Mouse (Mus musculus) skeletal muscle tissue, adult 2 months (tissue): ENCODE results near the gene Actrt2.

Experiments used
- DNase-seq: peaks from one replicate; pipeline ENCODE4 v3.0.0-alpha.2; 2012; ENCODE audit warnings: low read depth, low spot score

Actrt2 gene

DNA sequence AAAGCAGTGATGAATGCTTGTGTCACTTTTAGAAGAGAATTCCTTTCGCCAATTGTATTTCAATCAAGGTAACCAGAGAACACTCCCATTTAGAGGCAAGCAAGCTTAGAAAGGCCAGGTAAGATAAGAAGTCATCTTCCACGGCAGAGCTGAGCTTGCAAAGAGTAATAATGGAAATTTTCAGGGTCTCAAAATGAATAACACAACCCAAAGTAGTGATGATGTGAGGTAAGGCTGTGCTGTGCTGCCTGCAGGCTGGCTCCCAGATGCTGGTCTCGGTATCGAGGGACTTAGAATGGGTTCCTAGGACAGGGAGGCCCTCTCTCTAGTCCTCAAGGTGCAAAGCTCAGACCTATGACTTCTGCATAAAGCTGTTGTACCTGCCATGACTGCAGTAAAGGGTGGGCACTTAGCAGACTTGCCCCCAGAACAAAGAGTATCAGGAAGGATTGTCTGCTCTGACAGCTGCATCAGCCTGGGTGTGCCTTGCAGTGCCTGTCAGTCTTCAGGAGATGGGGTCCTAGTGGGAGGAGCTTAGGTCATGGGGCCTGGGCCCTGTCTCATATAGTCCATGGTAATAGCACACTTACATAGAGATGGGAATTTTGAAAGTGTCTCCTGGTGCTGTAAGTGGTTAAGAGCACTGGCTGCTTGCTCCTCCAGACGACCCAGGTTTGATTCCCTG, 15.5 kb upstream of the Actrt2 start:
- DNase-seq: no peak

- no peak for DNase-seq
Observed at GRCm38 (mm10) chr4:154682311-154682710, 14.6 kb upstream of the Actrt2 start.

DNA sequence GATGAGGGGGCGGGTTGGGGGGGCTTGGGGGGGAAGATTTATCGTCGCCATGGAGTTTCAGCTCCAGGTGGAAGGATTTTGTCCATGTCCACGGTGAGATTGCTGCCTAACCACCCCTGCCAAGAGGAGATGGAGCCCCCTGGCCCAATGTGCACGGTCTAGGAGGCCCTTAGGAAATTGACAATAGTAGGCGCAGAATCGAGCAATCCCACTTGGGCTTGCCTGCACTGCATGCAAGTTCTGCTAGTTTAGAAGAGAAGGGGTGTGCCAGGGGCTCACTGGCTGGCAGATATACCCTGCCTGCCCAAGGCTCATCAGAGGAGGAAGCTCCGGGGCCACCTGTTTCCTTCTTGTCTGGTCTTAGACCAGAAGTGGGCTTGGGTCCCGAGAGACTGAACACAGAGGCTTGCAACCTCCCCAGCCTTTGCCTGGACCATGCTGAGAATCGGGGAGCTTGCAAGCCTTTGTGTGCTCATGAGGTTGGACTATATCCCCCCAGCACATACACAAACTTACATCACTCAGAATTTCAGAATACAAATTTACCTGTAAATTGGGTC, 7.9 kb upstream of the Actrt2 start:
- no peak for DNase-seq

DNA sequence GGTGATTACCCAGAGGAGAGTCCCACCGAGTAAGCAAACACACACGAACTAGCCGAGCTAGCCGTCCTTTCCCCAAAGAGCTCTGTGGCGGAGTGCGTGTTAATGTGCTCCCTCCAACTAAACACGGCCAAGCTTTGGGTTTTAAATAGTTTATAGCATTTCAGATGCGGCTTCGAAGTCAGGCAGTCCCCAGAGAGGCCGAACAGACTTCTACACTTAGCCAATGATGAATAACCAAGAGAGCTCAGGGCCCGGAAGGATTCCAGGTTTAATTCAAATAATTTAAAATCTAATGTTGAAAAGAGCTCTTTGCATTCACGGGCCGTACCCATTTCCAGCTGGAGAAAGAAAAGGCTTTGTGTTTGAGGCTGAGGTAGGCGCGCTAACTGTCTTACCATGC, 7.3 kb upstream of the Actrt2 start:
- no peak for DNase-seq

GRCm38 (mm10) chr4:154674541-154674940, 6.9 kb upstream of the Actrt2 start:
- peak; percentile 32 for DNase-seq

DNA sequence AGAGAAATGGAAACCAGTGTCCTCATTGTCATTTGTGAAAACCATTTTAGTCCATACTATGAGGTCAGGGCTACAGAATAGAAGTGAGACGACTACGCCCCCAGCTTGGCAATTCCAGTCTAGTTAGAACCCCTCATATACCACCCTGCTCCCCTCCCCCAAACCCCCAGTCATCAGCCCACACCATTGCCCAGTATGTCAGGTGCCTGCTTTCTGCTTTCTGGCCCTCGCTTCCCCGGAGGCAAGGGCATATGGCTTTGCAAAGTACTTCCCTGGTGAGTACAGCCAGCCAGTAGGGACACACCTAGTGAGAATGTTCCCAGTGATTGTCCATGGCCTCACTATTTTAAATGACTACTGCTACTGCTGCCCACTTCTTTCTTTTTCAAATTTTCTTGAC, 6.3 kb upstream of the Actrt2 start:
- no peak for DNase-seq

GRCm38 (mm10) chr4:154672027-154672426, 4.4 kb upstream of the Actrt2 start:
- DNase-seq: no peak

DNA sequence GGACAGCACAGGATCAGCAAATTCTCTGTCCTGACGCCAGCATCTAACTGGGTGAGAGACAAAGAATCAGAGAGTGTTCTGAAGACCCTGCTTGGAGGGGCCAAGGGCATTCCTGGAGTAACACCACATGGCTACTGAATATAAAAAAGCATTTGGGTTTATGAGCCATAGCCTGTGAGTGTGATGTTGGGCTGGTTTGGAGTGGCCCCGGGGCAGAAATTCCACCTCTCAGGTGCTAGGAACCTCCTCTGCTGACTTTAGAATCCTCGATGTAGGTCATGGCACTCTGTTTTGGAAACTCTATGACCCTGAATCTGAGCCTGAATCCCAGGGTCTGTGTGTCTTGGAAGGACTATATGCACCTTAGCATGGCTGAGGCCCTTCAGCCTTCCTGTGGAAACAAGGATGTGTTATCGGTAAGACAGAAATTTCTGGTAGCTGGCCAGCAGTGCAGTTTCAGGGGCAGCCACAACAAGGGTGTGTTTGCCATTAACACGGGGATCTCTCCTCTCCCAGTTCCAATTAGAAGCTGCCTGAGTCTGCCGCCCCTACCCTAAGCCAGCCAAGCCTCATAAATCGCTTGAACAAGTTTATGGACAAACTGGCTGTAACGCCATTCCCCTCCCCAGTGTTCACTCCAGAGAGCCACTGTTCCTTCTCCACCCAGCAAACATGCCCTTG, 3.7 kb upstream of the Actrt2 start:
- DNase-seq: no peak

GRCm38 (mm10) chr4:154662681-154663215, 4.9 kb downstream of the Actrt2 start:
- peak; percentile 32 for DNase-seq

- no peak for DNase-seq
Observed at GRCm38 (mm10) chr4:154661256-154661655, 6.4 kb downstream of the Actrt2 start.

- no peak for DNase-seq
Observed at GRCm38 (mm10) chr4:154660025-154660424, 7.6 kb downstream of the Actrt2 start.

GRCm38 (mm10) chr4:154655134-154655910, 12.3 kb downstream of the Actrt2 start:
- DNase-seq: peak; percentile 56

GRCm38 (mm10) chr4:154652494-154652893, 15.2 kb downstream of the Actrt2 start:
- DNase-seq: no peak

DNA sequence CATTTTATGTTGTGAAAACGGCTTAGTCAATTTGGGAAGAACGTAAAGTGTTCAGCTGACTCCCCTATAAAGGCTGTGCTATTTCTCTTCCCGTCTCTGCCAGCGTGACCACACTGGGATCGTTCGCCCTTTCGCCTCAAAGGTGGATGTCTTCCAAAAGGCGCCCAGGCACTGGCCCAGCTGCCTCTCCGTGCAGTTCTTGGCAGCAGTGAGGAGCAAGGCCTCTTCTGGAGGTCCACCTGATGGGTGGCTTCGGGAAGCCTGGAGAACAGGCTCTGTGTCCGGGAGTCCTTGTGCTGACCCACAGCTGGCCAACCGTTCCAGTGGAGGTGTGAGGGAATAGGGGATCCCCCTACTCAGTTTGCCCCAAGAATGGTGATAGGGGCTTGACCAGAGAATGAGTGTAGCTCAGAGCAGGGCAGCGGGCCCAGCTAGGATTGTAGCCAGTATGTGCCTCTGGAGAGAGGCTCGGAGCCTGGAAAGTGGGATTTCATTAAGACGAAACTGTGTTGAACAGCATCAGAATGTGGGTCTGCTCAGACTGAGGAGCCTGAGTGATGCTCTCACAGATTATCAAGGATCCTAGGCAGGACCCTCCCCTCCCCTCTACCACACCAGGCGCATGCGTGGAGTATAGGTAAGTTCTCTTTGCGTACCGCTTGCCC, 18.5 kb downstream of the Actrt2 start:
- DNase-seq: peak; percentile 28

GRCm38 (mm10) chr4:154642496-154642895, 25.2 kb downstream of the Actrt2 start:
- DNase-seq: no peak

GRCm38 (mm10) chr4:154641296-154642110, 26.2 kb downstream of the Actrt2 start:
- no peak for DNase-seq

GRCm38 (mm10) chr4:154640443-154641295, 27.0 kb downstream of the Actrt2 start:
- no peak for DNase-seq

- DNase-seq: no peak
Observed at GRCm38 (mm10) chr4:154639591-154640442, 27.9 kb downstream of the Actrt2 start.

DNA sequence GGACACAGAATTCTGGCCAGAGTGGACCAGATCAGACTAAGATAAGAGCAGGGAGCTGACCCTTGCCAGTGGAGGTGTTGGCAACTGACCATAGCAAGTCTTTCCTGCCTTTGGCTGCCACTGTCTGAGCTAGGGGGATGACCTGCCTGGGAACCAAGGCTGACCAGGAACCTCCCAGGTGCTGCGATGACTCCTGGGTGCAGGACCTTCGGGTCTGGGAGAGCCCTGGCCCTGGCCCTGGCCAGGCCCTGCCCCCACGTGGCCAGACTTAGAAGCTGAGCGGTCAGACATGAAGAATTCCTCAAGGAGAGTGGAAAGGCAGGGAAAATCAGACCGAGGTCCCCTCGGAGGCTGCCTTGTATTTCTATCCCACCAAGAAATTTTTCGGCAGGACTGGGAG, 28.5 kb downstream of the Actrt2 start:
- DNase-seq: no peak
